Comparison of ENCODE assay signal across 13 mouse cellular contexts in the genomic region with DNA sequence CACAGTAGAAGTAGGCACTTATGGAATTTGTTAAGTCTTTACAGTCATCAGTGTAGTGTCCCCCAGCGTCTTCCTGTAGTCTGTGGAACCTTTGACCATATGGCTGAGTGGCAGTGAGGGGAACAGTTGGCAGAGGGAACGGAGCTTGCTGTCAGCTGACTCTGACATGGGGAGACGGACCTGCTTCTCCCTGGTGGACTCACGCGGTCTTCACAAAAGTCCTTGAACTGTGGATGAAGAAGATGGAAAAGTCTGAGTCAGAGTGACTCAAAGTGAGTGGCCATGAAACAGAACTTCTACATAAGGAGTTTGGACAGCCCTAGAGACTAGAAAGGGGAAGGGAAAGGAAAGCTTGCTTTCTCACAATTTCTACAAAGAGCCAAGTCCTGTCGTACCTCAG. TPM values are rescaled to one million over a fixed set of nuclear protein-coding genes. Genes with fewer than 3 reads are reported as not detected.
DNase-seq lines count a peak whose midpoint lies in the region; ATAC-seq lines count a peak whose summit lies in the region.
"Had no signal": no experiment of that assay in that cellular context is flagged by ENCODE, and none has a peak within 500 bp of the region (broad histone marks: within the 10 kb centered on the region; RNA-seq: fewer than 3 reads in every experiment).

No protein-coding gene starts in this region.

- DNase-seq in adrenal gland, adult (ENCODE audit: inconsistent age in 2 of 2, low spot score in 1 of 2), result peak; percentile 80 to 87
- no peak for DNase-seq in adrenal gland, postnatal 4 days (ENCODE audit: low spot score in 2 of 2)
- DNase-seq in adrenal gland, postnatal 36 days, result peak; percentile 59 to 67
- peak; percentile 66 to 77 for DNase-seq in cerebellum, postnatal 10 days
- DNase-seq in thymus, postnatal 4 days, result no peak
- DNase-seq in heart, postnatal 25 days (ENCODE audit: low spot score), result no peak
- no peak for DNase-seq in right cerebral cortex, adult 18-20 months
- DNase-seq: layer of hippocampus, adult 9-11 months; liver, embryonic 13.5 days; thymus, postnatal 14 days had no signal

- peak; percentile 18; the same call in 1 of the 2 replicates for ATAC-seq in megakaryocyte progenitor cell, adult 5-6 weeks (replicated peaks; ENCODE audit: poor library complexity)
- ATAC-seq: intestine, embryonic 15.5 days; lung, postnatal 0 days had no signal

- intact Hi-C loops in heart, postnatal 25 days (cut with DNase I), result no loop called here

RNA-seq across cellular contexts. Expression of a gene that starts 36.1 kb away (rescaled TPM):
- total RNA-seq in adrenal gland, postnatal 4 days (2021), result 10 to 100 TPM; 10.7 to 11.1 TPM
- total RNA-seq in adrenal gland, postnatal 36 days (2021), result 10 to 100 TPM in 1 of 2 experiments, 1 to 10 TPM in 1; 5.5 to 15.6 TPM
- 7.5 and 10.9 TPM in 2 replicates for total RNA-seq in megakaryocyte progenitor cell, adult 5-6 weeks (2015)
- total RNA-seq in megakaryocyte progenitor cell, adult 5-6 weeks (2017), result 8.0 and 9.5 TPM in 2 replicates
- 1 to 10 TPM; 3.0 to 4.3 TPM for total RNA-seq in heart, postnatal 25 days (2021)

Comparison
In these comparisons a context has a peak if more than half of its experiments do, and no peak if none do; other contexts are left out.
1. DNase-seq: peak in adrenal gland, adult (2 of 2), adrenal gland, postnatal 36 days (2 of 2) and cerebellum, postnatal 10 days (2 of 2); none in adrenal gland, postnatal 4 days (0 of 2), thymus, postnatal 4 days (single experiment), heart, postnatal 25 days (single experiment) and right cerebral cortex, adult 18-20 months (single experiment).